Mouse (Mus musculus) heart, adult 8-10 months (tissue): ENCODE data around the gene Bcl10. TPM values are rescaled to one million over a fixed set of nuclear protein-coding genes. Genes with fewer than 3 reads are reported as not detected.
"Not testable (repeated sequence)": the region's sequence is repeated elsewhere in the genome, so short reads cannot be mapped to it uniquely, and the experiment has no call there.

ENCODE experiments used
- DNase-seq: peaks from one replicate; pipeline ENCODE4 v3.0.0; 2022; ENCODE audit warnings: low spot score
- total RNA-seq, 4 experiments: library from RNA; stranded (reverse); gene quantifications; 2 replicates each; pipeline ENCODE4 v1.2.4; 2022

Gene Bcl10
- total RNA-seq, 4 experiments from 2014 or later: 14.9 to 17.6 (median 16.5) TPM

GRCm38 (mm10) chr3:145950034-145950814 lies 27.6 kb downstream of the Bcl10 start:
- peak; percentile 65 for DNase-seq

- no peak for DNase-seq
Observed at GRCm38 (mm10) chr3:145950815-145951130, 28.2 kb downstream of the Bcl10 start.

- peak; percentile 48 for DNase-seq
Observed at GRCm38 (mm10) chr3:145951287-145952165, 28.9 kb downstream of the Bcl10 start.

- DNase-seq: no peak
Observed at GRCm38 (mm10) chr3:145952945-145953344, 30.3 kb downstream of the Bcl10 start.

GRCm38 (mm10) chr3:145953411-145953810 lies 30.8 kb downstream of the Bcl10 start:
- DNase-seq: no peak

- peak; percentile 42 for DNase-seq
Observed at GRCm38 (mm10) chr3:145959824-145960223, 37.2 kb downstream of the Bcl10 start.

- no peak for DNase-seq
Observed at GRCm38 (mm10) chr3:145962411-145962810, 39.8 kb downstream of the Bcl10 start.

- no peak for DNase-seq
Observed at GRCm38 (mm10) chr3:145963101-145964017, 40.8 kb downstream of the Bcl10 start.

- DNase-seq: no peak
Observed at GRCm38 (mm10) chr3:145964018-145964387, 41.4 kb downstream of the Bcl10 start.

- no peak for DNase-seq
Observed at GRCm38 (mm10) chr3:145964473-145964872, 41.9 kb downstream of the Bcl10 start.

- not testable (repeated sequence) for DNase-seq
Observed at GRCm38 (mm10) chr3:145965583-145965982, 43.0 kb downstream of the Bcl10 start.

GRCm38 (mm10) chr3:145966806-145967205 lies 44.2 kb downstream of the Bcl10 start:
- DNase-seq: no peak

GRCm38 (mm10) chr3:145969031-145969501 lies 46.5 kb downstream of the Bcl10 start:
- DNase-seq: no peak

GRCm38 (mm10) chr3:145971501-145971900 lies 48.9 kb downstream of the Bcl10 start:
- no peak for DNase-seq

- no peak for DNase-seq
Observed at GRCm38 (mm10) chr3:145974986-145975385, 52.4 kb downstream of the Bcl10 start.

Other genes with a start within 250 kb of the Bcl10 start
- 1 to 10 TPM; 6.3 to 9.3 (median 7.5) TPM for gene Ddah1, start 164.1 kb upstream of the Bcl10 start, total RNA-seq
- 10 to 100 TPM; 13.2 to 21.6 (median 18.0) TPM for gene 2410004B18Rik, start 15.2 kb downstream of the Bcl10 start, total RNA-seq
- 10 to 100 TPM; 16.7 to 21.8 (median 19.0) TPM for gene Syde2, start 65.1 kb downstream of the Bcl10 start, total RNA-seq
- not detected for gene Wdr63, start 185.3 kb downstream of the Bcl10 start, total RNA-seq
- not detected for gene Mcoln3, start 194.6 kb downstream of the Bcl10 start, total RNA-seq
- gene Mcoln2, start 227.0 kb downstream of the Bcl10 start, total RNA-seq: under 1 TPM in 3 of 4 experiments, not detected in 1; 0.12 to 0.30 (median 0.17) TPM